Mouse (Mus musculus): ENCODE results near the gene Dhx58. TPM values are rescaled to one million over a fixed set of nuclear protein-coding genes. Genes with fewer than 3 reads are reported as not detected.
A peak's percentile ranks its signal among the peaks of the same experiment; 100 is the strongest.

The Dhx58 gene
- polyA plus RNA-seq, 1 experiment = 15.1 TPM

DNA sequence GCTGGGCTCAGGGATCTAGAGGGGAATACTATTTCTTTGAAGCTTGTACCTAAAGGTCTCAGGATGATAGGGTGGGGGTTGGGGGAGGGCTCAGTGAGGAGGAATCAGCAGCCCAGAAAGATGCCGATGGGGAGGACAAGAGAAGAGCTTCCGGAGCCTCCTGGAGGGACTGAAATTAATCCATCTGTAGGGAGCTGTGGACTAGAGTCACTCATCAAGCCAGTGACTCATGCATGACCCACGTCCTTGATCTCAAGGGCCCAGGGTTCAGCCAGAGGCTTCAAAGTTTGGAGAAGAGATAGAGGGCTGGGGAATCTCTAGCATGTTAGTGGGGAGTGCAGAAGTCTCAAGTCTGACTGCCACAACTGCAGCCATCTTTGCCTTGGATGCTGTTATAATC is 52.3 kb downstream of the Dhx58 start:
- 54% methylated on average over 3 of the region's 3 CpGs for WGBS
- no peaks in the 10 kb centered on the region for H3K4me1 ChIP-seq (ENCODE audit: control insufficient read depth, insufficient read depth, insufficient read length)

DNA sequence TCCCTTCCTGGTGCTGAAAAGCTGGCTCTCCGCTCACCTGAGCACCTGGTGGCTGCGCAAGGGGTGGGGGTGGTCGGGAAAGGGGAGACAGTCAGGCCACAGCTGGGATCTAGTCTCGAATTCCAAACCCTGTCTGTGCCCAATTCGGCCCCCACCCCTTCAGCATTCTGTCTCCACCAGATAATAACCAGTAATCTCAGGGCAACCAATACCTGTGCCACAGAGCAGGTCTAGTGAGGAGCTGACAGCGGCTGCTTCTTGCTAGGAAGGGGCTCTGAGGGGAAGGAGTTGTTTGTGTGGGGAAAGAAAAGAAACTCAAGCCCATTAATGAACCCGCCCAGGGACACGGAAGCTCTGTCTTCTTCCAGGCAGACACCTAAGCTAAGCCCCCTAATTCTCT is 52.9 kb downstream of the Dhx58 start:
- DNase-seq (ENCODE audit: low read depth in 1 of 2, low spot score in 2 of 2) = no peak
- H3K27me3 ChIP-seq (ENCODE audit: control insufficient read depth, insufficient read depth, low read length) = peaks cover 2% of the 10 kb centered on the region; the same call in 1 of the 2 replicates

More for the DNA sequence above, 52.3 kb downstream of the Dhx58 start:
- no peak for DNase-seq (ENCODE audit: low read depth in 1 of 2, low spot score in 2 of 2)
- H3K36me3 ChIP-seq (ENCODE audit: control insufficient read depth, insufficient read depth, low read length) = no peaks in the 10 kb centered on the region
- no peak for TF ChIP-seq CTCF (IDR thresholded peaks at IDR 0.05; ENCODE audit: extremely low read depth, insufficient read depth, insufficient read length, insufficient replicate concordance)
- TF ChIP-seq POLR2A (IDR thresholded peaks at IDR 0.05; ENCODE audit: low read depth, low read length) = no peak
- no peak overlapping the region for H3K4me3 ChIP-seq (ENCODE audit: extremely low read depth, insufficient read depth, insufficient read length)
- H3K27ac ChIP-seq (ENCODE audit: insufficient read depth, low read length) = no peak overlapping the region
- H3K27me3 ChIP-seq (ENCODE audit: control insufficient read depth, insufficient read depth, low read length) = peaks cover 2% of the 10 kb centered on the region; the same call in 1 of the 2 replicates

DNA sequence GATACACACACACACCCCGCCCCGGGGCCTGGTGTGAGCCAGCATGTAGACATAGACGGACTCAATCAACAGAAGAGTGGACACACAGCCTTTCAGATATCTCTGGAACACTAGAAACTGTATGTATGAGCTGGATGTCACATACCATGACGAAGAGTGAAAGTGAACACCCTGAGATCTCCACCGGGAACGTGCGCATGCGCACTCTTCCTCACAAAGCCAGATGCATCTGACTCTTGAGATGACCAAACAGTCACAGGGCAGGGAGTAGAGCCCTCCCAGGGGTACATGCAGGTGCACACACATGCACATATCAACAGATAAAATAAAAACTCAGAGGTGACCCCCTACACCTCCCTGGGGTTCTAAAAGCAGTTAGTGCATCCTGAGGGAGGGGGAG is 55.7 kb downstream of the Dhx58 start:
- no peaks in the 10 kb centered on the region for H3K36me3 ChIP-seq (ENCODE audit: control insufficient read depth, insufficient read depth, low read length)
- H3K27ac ChIP-seq (ENCODE audit: insufficient read depth, low read length) = no peak overlapping the region
- peaks cover 2% of the 10 kb centered on the region; the same call in 1 of the 2 replicates for H3K27me3 ChIP-seq (ENCODE audit: control insufficient read depth, insufficient read depth, low read length)
- H3K4me3 ChIP-seq (ENCODE audit: extremely low read depth, insufficient read depth, insufficient read length) = no peak overlapping the region
- DNase-seq (ENCODE audit: low read depth in 1 of 2, low spot score in 2 of 2) = no peak
- H3K4me1 ChIP-seq (ENCODE audit: control insufficient read depth, insufficient read depth, insufficient read length) = no peaks in the 10 kb centered on the region
- TF ChIP-seq POLR2A (IDR thresholded peaks at IDR 0.05; ENCODE audit: low read depth, low read length) = no peak
- TF ChIP-seq CTCF (IDR thresholded peaks at IDR 0.05; ENCODE audit: extremely low read depth, insufficient read depth, insufficient read length, insufficient replicate concordance) = no peak
- 87% methylated on average over 8 of the region's 8 CpGs for WGBS

More for the DNA sequence above, 52.9 kb downstream of the Dhx58 start:
- no peak overlapping the region for H3K4me3 ChIP-seq (ENCODE audit: extremely low read depth, insufficient read depth, insufficient read length)
- WGBS = 36% methylated on average over 8 of the region's 8 CpGs
- H3K36me3 ChIP-seq (ENCODE audit: control insufficient read depth, insufficient read depth, low read length) = no peaks in the 10 kb centered on the region
- TF ChIP-seq CTCF (IDR thresholded peaks at IDR 0.05; ENCODE audit: extremely low read depth, insufficient read depth, insufficient read length, insufficient replicate concordance) = no peak
- TF ChIP-seq POLR2A (IDR thresholded peaks at IDR 0.05; ENCODE audit: low read depth, low read length) = no peak
- H3K27ac ChIP-seq (ENCODE audit: insufficient read depth, low read length) = no peak overlapping the region
- H3K4me1 ChIP-seq (ENCODE audit: control insufficient read depth, insufficient read depth, insufficient read length) = no peaks in the 10 kb centered on the region

DNA sequence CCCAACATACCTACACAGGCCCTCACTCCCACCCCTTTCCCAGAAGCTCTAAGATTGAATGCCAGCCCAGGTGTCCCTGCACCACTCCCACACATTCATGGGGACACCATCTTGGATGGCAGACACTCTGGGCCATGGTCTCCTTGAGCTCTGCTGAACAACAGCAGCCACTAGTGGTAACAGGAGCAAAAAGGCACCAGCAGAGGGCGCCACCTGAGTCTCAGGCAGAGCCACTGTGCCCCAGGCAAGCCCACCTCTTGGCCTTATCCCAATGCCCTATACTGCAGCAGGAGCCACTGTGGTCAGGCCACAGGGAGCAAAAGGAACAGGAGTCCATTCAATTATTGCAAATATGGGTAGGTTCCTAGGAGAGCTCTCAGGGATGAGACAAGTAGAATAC is 57.8 kb downstream of the Dhx58 start:
- H3K27ac ChIP-seq (ENCODE audit: insufficient read depth, low read length) = no peak overlapping the region
- no peak for TF ChIP-seq POLR2A (IDR thresholded peaks at IDR 0.05; ENCODE audit: low read depth, low read length)
- peak; percentile 51; the same call in 1 of the 2 replicates for TF ChIP-seq CTCF (IDR thresholded peaks at IDR 0.05; ENCODE audit: extremely low read depth, insufficient read depth, insufficient read length, insufficient replicate concordance)
- no peak overlapping the region for H3K4me3 ChIP-seq (ENCODE audit: extremely low read depth, insufficient read depth, insufficient read length)
- H3K4me1 ChIP-seq (ENCODE audit: control insufficient read depth, insufficient read depth, insufficient read length) = no peaks in the 10 kb centered on the region
- H3K27me3 ChIP-seq (ENCODE audit: control insufficient read depth, insufficient read depth, low read length) = peaks cover 2% of the 10 kb centered on the region; the same call in 1 of the 2 replicates
- WGBS = 19% methylated on average over 1 of the region's 1 CpGs
- no peaks in the 10 kb centered on the region for H3K36me3 ChIP-seq (ENCODE audit: control insufficient read depth, insufficient read depth, low read length)
- DNase-seq (ENCODE audit: low read depth in 1 of 2, low spot score in 2 of 2) = peak in 1 of 2 experiments; percentile 42

Other genes with a start within 250 kb of the Dhx58 start
- 2.6 and 4.2 TPM in 2 replicates for gene Klhl11, start 231.5 kb downstream of the Dhx58 start, polyA plus RNA-seq (2012; rRNA removed)
- 57.4 and 58.6 TPM in 2 replicates for gene Acly, start 176.3 kb downstream of the Dhx58 start, polyA plus RNA-seq (2012; rRNA removed)
- 0.04 and 0.07 TPM in 2 replicates for gene Ttc25, start 158.7 kb downstream of the Dhx58 start, polyA plus RNA-seq (2012; rRNA removed)
- gene Cnp, start 129.4 kb downstream of the Dhx58 start, polyA plus RNA-seq (2012; rRNA removed) = 97.4 and 120 TPM in 2 replicates
- 39.5 and 48.9 TPM in 2 replicates for gene Nkiras2, start 85.0 kb downstream of the Dhx58 start, polyA plus RNA-seq (2012; rRNA removed)
- gene Dnajc7, start 84.1 kb downstream of the Dhx58 start, polyA plus RNA-seq (2012; rRNA removed) = 43.9 and 53.7 TPM in 2 replicates
- 0.50 and 0.60 TPM in 2 replicates for gene Zfp385c, start 11.8 kb downstream of the Dhx58 start, polyA plus RNA-seq (2012; rRNA removed)
- 31.1 and 39.0 TPM in 2 replicates for gene Kat2a, start 8.2 kb upstream of the Dhx58 start, polyA plus RNA-seq (2012; rRNA removed)
- 0.36 TPM in 1 of 2 replicates, not detected in the other for gene Hspb9, start 9.6 kb upstream of the Dhx58 start, polyA plus RNA-seq (2012; rRNA removed)
- gene Rab5c, start 33.9 kb upstream of the Dhx58 start, polyA plus RNA-seq (2012; rRNA removed) = 183 and 200 TPM in 2 replicates
- gene Kcnh4, start 55.7 kb upstream of the Dhx58 start, polyA plus RNA-seq (2012; rRNA removed) = 0.82 and 1.5 TPM in 2 replicates
- 0.22 TPM in 1 of 2 replicates, not detected in the other for gene Hcrt, start 58.7 kb upstream of the Dhx58 start, polyA plus RNA-seq (2012; rRNA removed)
- gene Ghdc, start 66.7 kb upstream of the Dhx58 start, polyA plus RNA-seq (2012; rRNA removed) = 7.8 and 9.6 TPM in 2 replicates
- 33.2 and 45.2 TPM in 2 replicates for gene Stat5b, start 146.5 kb upstream of the Dhx58 start, polyA plus RNA-seq (2012; rRNA removed)
- 24.7 and 35.7 TPM in 2 replicates for gene Stat5a, start 155.1 kb upstream of the Dhx58 start, polyA plus RNA-seq (2012; rRNA removed)
- 65.1 and 80.8 TPM in 2 replicates for gene Stat3, start 235.3 kb upstream of the Dhx58 start, polyA plus RNA-seq (2012; rRNA removed)

Measured in spleen, adult 2 months (tissue).